In the genomic region with DNA sequence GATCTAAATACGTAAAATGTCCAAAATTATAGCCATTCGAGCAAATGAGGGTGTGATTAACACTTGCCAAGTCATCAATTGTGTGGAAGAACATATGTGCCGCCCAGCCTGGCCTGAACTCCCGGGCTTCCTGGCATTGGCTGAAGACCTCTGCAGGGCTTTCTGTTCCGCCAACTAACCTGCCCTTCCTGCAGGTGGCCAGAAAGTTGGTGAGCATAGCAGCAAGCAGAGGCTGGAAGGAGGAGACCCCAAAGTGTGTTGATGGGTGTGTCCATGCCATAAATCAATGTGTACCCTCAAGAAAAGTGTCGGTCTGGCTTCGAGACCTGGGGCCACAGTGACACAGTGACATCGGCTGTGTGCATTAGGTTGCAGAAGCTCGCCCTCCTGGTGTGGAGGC, we compare ENCODE assay signal across 30 mouse cellular contexts. TPM values are rescaled to one million over a fixed set of nuclear protein-coding genes. Genes with fewer than 3 reads are reported as not detected.
"Had no signal": no experiment of that assay in that cellular context is flagged by ENCODE, and none has a peak within 500 bp of the region (broad histone marks: within the 10 kb centered on the region; RNA-seq: fewer than 3 reads in every experiment).

No protein-coding gene starts in this region.

- H3K27ac ChIP-seq: limb, embryonic 10.5 days; limb, embryonic 13.5 days; liver, embryonic 12.5 days; liver, embryonic 15.5 days; lung, embryonic 15.5 days; midbrain, embryonic 10.5 days; midbrain, embryonic 13.5 days; stomach, embryonic 15.5 days had no signal

- H3K4me3 ChIP-seq: limb, embryonic 10.5 days; limb, embryonic 13.5 days; liver, embryonic 12.5 days; liver, embryonic 15.5 days; lung, embryonic 15.5 days; megakaryocyte, embryonic 14.5 days; midbrain, embryonic 10.5 days; midbrain, embryonic 13.5 days; myocyte; stomach, embryonic 15.5 days had no signal

- H3K27me3 ChIP-seq: midbrain, embryonic 13.5 days had no signal

- H3K4me1 ChIP-seq: liver, embryonic 12.5 days; liver, embryonic 15.5 days; lung, embryonic 15.5 days; megakaryocyte, embryonic 14.5 days; stomach, embryonic 15.5 days had no signal

- DNase-seq: kidney, adult 9 months; kidney, postnatal 25 days; layer of hippocampus, postnatal 36 days; liver; lung, adult 18-20 months; lung, postnatal 10 days; lung, postnatal 36 days; right cerebral cortex, postnatal 4 days; thymus, postnatal 25 days had no signal

RNA-seq across cellular contexts. Expression of gene Zdhhc25, which starts 34.8 kb away (rescaled TPM):
- total RNA-seq: layer of hippocampus, adult 8-10 months; layer of hippocampus, postnatal 10 days; layer of hippocampus, postnatal 36 days; left cerebral cortex, adult 8-10 months; left cerebral cortex, postnatal 14 days; monocyte, adult 5-6 weeks had no signal
- polyA plus RNA-seq: kidney, embryonic 16.5 days; large intestine, adult 2 months; limb, embryonic 10.5 days; limb, embryonic 13.5 days; liver, embryonic 12.5 days; liver, embryonic 15.5 days; lung, embryonic 15.5 days; midbrain, embryonic 10.5 days; midbrain, embryonic 13.5 days; midbrain, embryonic 16.5 days; neural tube, embryonic 11.5 days; neural tube, embryonic 14.5 days; stomach, embryonic 15.5 days; thymus, postnatal 0 days had no signal
